Mouse (Mus musculus): ENCODE data around the gene Hist1h2ac. TPM values are rescaled to one million over a fixed set of nuclear protein-coding genes. Genes with fewer than 3 reads are reported as not detected.

The Hist1h2ac gene
- polyA plus RNA-seq, 1 experiment from 2014 or later: 1.1 TPM

DNA sequence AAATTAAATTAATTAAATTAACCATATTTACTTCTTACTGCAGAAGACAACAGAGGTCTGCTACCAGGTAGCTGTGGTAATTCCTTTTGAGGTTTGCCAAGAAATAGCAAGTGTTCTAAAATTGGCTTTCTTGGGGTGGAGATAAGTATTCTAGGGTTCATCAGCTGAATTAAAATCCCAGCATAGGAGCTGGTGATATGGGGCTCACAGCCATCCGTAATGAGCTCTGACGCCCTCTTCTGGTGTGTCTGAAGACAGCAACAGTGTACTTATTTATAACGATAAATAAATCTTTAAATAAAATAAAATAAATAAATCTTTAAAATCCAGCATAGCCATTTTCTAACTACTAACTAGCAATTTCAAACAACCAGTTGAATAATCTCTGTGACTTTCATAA lies 16.0 kb upstream of the Hist1h2ac start:
- Histone ChIP-seq H3K4me1 (replicated peaks) (peaks cover 19% of the 10 kb centered on the region), H3K4me3 (replicated peaks) (no peak overlapping the region), H3K4me2 (no peak overlapping the region), H3K36me3 (no peaks in the 10 kb centered on the region), H3K9ac (replicated peaks) (no peak overlapping the region), H3K27ac (no peak overlapping the region), H3K9me3 (no peaks in the 10 kb centered on the region), H3K27me3 (no peaks in the 10 kb centered on the region)
- no peak for ATAC-seq (ENCODE audit: insufficient number of reproducible peaks, insufficient read depth, low FRiP score, low TSS enrichment, low read depth)
- WGBS: 71% methylated on average over 3 of the region's 3 CpGs

DNA sequence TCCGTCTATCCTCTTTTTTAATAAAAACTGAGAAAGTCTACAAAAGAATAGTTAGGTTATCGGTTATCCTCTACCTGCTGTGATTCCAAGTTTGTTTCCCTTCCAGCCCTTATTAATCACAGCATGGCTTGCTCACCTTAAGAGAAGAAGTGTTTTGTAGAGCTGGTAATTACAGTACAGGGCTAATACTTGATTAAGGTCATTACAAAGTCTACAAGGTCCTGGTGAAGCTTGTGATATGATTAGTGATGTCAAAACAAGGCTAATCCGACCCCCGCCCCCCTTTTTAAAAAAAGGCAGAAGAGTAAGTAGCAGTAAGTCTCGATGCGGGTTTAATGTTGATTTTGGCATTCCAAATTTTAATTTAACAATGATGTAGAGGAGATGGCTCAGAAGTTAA lies 15.2 kb upstream of the Hist1h2ac start:
- no peak overlapping the region for H3K4me3 ChIP-seq (replicated peaks)
- no peaks in the 10 kb centered on the region for H3K27me3 ChIP-seq
- ATAC-seq (ENCODE audit: insufficient number of reproducible peaks, insufficient read depth, low FRiP score, low TSS enrichment, low read depth): no peak
- no peak overlapping the region for H3K9ac ChIP-seq (replicated peaks)
- peak overlapping the region; percentile 89 for H3K27ac ChIP-seq
- WGBS: 77% methylated on average over 6 of the region's 6 CpGs
- H3K4me1 ChIP-seq (replicated peaks): peaks cover 19% of the 10 kb centered on the region
- no peaks in the 10 kb centered on the region for H3K9me3 ChIP-seq
- no peaks in the 10 kb centered on the region for H3K36me3 ChIP-seq
- peak overlapping the region; percentile 37 for H3K4me2 ChIP-seq

DNA sequence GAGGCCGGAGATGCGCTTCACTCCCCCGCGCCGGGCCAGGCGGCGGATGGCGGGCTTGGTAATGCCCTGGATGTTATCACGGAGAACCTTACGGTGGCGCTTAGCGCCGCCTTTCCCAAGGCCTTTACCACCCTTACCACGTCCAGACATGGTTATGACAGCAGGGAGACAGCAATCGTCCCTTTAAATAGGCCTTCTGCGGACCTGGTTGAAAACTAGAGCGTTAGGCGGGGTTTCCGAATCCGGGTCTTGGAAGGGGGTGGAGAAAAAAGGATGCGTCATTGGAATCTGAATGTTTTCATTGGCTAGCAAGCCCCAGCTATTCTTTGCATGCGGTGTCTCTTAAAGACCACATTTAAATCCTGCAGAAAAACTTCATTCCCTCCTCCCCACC lies 14.5 kb upstream of the Hist1h2ac start, which contains the start of gene Hist1h4c:
Gene Hist1h4c, minus strand, starts transcription at position 155 of the 394 bp plus-strand sequence.
- Histone ChIP-seq H3K4me2 (peak within 1 kb of the TSS; percentile 71), H3K4me1 (replicated peaks) (peaks cover 19% of the 10 kb centered on the region), H3K9me3 (no peaks in the 10 kb centered on the region), H3K9ac (replicated peaks) (peak within 1 kb of the TSS; percentile 70), H3K27ac (peak within 1 kb of the TSS; percentile 95), H3K4me3 (replicated peaks) (peak within 1 kb of the TSS; percentile 47), H3K27me3 (no peaks in the 10 kb centered on the region), H3K36me3 (no peaks in the 10 kb centered on the region)
- peak; percentile 96 for ATAC-seq (ENCODE audit: insufficient number of reproducible peaks, insufficient read depth, low FRiP score, low TSS enrichment, low read depth)
- 0% methylated on average over 22 of the region's 22 CpGs for WGBS

DNA sequence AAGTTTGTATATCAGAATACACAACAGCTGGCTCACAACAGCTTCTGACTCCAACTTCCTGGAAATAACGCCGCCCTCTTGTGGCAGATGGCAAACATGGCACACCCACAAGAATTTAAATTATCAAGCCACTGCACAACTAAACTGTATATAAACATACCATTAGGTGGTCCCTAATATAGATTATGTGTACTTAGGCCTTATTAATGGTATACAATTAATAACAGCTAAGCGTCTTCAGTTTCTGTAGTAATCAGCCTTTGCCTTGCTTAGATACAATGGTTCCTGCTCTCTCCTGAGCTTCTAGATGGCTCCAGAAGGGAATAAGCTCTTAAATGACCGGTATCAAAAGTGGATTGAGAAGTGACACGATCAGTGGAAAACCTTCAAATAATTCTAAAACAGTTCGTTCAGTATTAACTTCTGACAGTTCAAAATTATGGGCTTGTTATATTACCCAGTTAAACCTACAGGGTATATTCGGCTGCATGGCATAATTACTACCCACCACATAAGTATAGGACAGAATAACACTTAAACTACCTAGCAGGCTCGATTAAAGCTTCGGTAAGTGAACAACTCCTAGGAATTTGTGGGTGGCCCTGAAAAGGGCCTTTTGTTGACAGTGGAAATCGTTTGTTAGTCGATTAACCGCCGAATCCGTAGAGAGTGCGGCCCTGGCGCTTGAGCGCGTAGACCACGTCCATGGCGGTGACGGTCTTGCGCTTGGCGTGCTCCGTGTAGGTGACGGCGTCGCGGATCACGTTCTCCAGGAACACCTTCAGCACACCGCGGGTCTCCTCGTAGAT lies 13.9 kb upstream of the Hist1h2ac start:
- H3K9me3 ChIP-seq: no peaks in the 10 kb centered on the region
- H3K9ac ChIP-seq (replicated peaks): peak overlapping the region; percentile 70
- H3K4me2 ChIP-seq: peak overlapping the region; percentile 71
- H3K27me3 ChIP-seq: no peaks in the 10 kb centered on the region
- H3K4me1 ChIP-seq (replicated peaks): peaks cover 19% of the 10 kb centered on the region
- peak; percentile 45 for ATAC-seq (ENCODE audit: insufficient number of reproducible peaks, insufficient read depth, low FRiP score, low TSS enrichment, low read depth)
- H3K4me3 ChIP-seq (replicated peaks): peak overlapping the region; percentile 47
- under 1% methylated on average over 27 of the region's 32 CpGs for WGBS
- H3K36me3 ChIP-seq: no peaks in the 10 kb centered on the region
- peak overlapping the region; percentile 95 for H3K27ac ChIP-seq

DNA sequence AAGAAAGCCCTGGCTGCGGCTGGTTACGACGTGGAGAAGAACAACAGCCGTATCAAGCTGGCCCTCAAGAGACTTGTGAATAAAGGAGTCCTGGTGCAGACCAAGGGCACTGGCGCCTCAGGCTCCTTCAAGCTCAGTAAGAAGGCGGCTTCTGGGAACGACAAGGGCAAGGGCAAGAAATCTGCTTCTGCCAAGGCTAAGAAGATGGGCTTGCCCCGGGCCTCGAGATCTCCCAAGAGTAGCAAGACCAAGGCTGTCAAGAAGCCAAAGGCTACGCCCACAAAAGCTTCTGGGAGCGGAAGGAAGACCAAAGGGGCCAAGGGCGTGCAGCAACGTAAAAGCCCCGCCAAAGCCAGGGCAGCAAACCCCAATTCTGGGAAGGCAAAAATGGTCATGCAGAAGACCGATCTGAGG lies 12.3 kb upstream of the Hist1h2ac start:
- 0 out of 2 replicates have a peak overlapping the region, but pooled peaks have one; percentile 1 for H3K4me3 ChIP-seq (replicated peaks)
- peak overlapping the region; percentile 33 for H3K4me2 ChIP-seq
- peak overlapping the region; percentile 82 for H3K27ac ChIP-seq
- no peak for ATAC-seq (ENCODE audit: insufficient number of reproducible peaks, insufficient read depth, low FRiP score, low TSS enrichment, low read depth)
- no peak overlapping the region for H3K9ac ChIP-seq (replicated peaks)
- H3K27me3 ChIP-seq: no peaks in the 10 kb centered on the region
- H3K9me3 ChIP-seq: no peaks in the 10 kb centered on the region
- H3K36me3 ChIP-seq: no peaks in the 10 kb centered on the region
- H3K4me1 ChIP-seq (replicated peaks): peaks cover 19% of the 10 kb centered on the region
- WGBS: 49% methylated on average over 15 of the region's 15 CpGs

DNA sequence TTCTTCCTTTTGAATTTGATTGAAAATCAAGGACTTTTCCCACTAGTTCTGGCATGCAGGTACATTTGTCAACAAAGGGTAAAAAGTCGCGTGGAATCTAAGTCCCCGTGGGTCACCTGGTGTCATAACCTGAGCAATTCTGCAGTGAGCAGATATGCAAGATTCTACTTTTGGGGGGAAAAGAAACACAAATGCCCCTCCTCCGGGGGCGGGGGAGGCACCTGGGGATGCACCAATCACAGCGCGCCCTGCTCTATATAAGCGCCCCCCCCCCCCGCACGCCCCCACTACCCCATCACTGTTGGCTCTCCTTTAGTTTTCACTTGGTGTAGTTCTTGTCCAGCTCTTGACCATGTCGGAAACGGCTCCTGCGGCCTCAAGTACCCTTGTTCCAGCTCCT lies 11.8 kb upstream of the Hist1h2ac start, which contains the start of gene Hist1h1t:
Gene Hist1h1t, plus strand, starts transcription at position 301 of the 400 bp plus-strand sequence.
- Histone ChIP-seq H3K4me1 (replicated peaks) (peaks cover 16% of the 10 kb centered on the region), H3K27me3 (no peaks in the 10 kb centered on the region), H3K9ac (replicated peaks) (no peak within 1 kb of the TSS), H3K4me3 (replicated peaks) (0 out of 2 replicates have a peak within 1 kb of the TSS, but pooled peaks have one; percentile 1), H3K27ac (peak within 1 kb of the TSS; percentile 82), H3K9me3 (no peaks in the 10 kb centered on the region), H3K36me3 (no peaks in the 10 kb centered on the region), H3K4me2 (peak within 1 kb of the TSS; percentile 33)
- WGBS: 58% methylated on average over 9 of the region's 13 CpGs
- no peak for ATAC-seq (ENCODE audit: insufficient number of reproducible peaks, insufficient read depth, low FRiP score, low TSS enrichment, low read depth)

DNA sequence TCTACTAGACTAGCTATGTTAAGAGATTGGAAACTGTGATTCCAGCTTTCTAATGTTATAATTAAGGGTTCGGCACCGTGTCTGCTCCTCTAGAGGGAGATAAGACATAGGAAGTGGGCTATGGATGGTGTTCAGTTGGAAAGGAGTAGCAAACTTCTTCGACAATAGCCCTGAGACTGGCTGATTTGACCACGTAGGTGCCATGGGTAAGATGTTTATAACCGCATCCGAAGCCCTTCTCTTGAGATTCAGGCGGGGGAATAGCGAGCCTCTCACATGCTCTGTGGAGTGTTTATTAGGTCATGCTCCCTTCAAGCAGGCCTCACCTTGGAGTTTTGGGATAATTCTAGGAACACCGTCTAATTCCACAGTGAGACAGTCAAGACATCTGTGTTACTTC lies 11.2 kb upstream of the Hist1h2ac start:
- WGBS: 94% methylated on average over 9 of the region's 9 CpGs
- H3K4me3 ChIP-seq (replicated peaks): no peak overlapping the region
- H3K4me1 ChIP-seq (replicated peaks): peaks cover 16% of the 10 kb centered on the region

DNA sequence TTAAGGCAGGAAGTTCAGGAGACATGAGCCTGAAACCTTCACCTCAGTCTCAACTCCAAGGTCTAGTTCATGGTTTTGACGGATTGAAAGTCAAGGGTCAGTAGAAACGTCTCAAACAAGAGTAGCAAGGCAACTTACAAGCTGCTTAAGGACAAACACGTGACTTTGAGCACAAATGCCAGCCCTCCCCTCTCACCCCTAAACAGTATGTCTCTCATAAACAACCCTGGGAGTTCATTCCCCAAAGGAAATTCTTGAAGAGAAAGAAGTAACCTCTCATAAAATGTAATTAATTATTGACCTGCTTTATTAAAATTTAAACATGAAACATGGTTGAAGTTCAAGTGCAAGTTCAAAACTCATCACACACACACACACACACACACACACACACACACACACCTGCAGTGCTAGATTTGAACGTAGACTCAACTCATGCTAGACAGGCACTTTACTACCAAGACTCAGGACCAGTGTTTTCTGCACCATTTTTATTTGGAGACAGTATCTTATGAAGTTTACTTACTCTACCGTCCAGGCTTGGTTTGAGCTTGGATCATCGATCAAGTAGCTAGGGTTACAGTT lies 10.2 kb upstream of the Hist1h2ac start:
- Histone ChIP-seq H3K36me3 (no peaks in the 10 kb centered on the region), H3K9me3 (no peaks in the 10 kb centered on the region), H3K4me1 (replicated peaks) (peaks cover 13% of the 10 kb centered on the region), H3K4me3 (replicated peaks) (no peak overlapping the region), H3K27ac (no peak overlapping the region), H3K9ac (replicated peaks) (no peak overlapping the region), H3K4me2 (no peak overlapping the region), H3K27me3 (no peaks in the 10 kb centered on the region)
- no peak for ATAC-seq (ENCODE audit: insufficient number of reproducible peaks, insufficient read depth, low FRiP score, low TSS enrichment, low read depth)
- WGBS: 77% methylated on average over 6 of the region's 6 CpGs

More for the DNA sequence above, 11.2 kb upstream of the Hist1h2ac start:
- Histone ChIP-seq H3K9ac (replicated peaks) (no peak overlapping the region), H3K4me2 (no peak overlapping the region), H3K27ac (no peak overlapping the region), H3K9me3 (no peaks in the 10 kb centered on the region), H3K36me3 (no peaks in the 10 kb centered on the region), H3K27me3 (no peaks in the 10 kb centered on the region)
- no peak for ATAC-seq (ENCODE audit: insufficient number of reproducible peaks, insufficient read depth, low FRiP score, low TSS enrichment, low read depth)

DNA sequence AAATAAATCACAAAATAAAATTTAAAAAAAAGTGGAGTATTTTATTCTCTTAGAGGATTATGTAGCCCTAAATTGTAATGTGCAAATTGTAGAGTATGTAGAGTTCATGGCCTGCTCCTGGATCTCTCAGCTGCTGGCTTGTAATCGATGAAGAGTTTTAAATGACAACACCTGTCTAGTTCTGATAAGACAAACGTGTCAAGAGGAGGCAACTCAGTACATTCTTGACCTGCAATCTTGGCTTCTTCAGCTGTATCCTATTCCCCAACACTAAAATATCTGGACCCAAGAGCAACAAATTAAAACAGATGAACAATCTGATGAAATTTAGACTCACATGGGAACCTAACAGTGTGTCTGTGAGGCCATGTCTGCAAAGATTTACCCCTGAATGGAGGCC lies 5.7 kb upstream of the Hist1h2ac start:
- no peak overlapping the region for H3K4me2 ChIP-seq
- H3K9me3 ChIP-seq: no peaks in the 10 kb centered on the region
- H3K27me3 ChIP-seq: no peaks in the 10 kb centered on the region
- ATAC-seq (ENCODE audit: insufficient number of reproducible peaks, insufficient read depth, low FRiP score, low TSS enrichment, low read depth): no peak
- no peak overlapping the region for H3K4me3 ChIP-seq (replicated peaks)
- no peak overlapping the region for H3K9ac ChIP-seq (replicated peaks)
- no peak overlapping the region for H3K27ac ChIP-seq
- H3K4me1 ChIP-seq (replicated peaks): peaks cover 8% of the 10 kb centered on the region; the same call in 1 of the 2 replicates
- 75% methylated on average over 2 of the region's 2 CpGs for WGBS
- H3K36me3 ChIP-seq: no peaks in the 10 kb centered on the region

DNA sequence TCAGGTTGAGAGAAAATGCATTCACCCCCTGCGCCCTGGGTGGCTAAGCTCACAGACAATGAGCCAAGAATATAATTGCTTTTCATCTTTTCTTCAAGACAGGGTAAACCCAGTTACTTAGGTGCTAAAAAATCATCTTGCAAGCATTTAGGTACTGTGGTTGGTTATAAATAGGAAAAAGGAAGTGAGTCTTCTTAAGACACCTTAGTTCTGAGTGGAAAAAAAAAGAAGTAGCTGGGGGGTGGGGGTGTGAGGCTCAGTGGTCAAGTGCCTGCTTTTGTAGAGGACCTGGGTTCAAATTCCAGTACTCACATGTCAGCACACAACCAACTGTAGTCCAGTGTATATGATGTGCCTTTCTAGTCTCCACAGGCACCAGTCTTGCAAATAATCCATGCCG lies 5.2 kb upstream of the Hist1h2ac start:
- no peak for ATAC-seq (ENCODE audit: insufficient number of reproducible peaks, insufficient read depth, low FRiP score, low TSS enrichment, low read depth)
- Histone ChIP-seq H3K4me3 (replicated peaks) (no peak overlapping the region), H3K9ac (replicated peaks) (no peak overlapping the region), H3K4me1 (replicated peaks) (peaks cover 8% of the 10 kb centered on the region; the same call in 1 of the 2 replicates), H3K27ac (no peak overlapping the region), H3K27me3 (no peaks in the 10 kb centered on the region), H3K36me3 (no peaks in the 10 kb centered on the region), H3K9me3 (no peaks in the 10 kb centered on the region), H3K4me2 (no peak overlapping the region)
- 95% methylated on average over 2 of the region's 2 CpGs for WGBS

DNA sequence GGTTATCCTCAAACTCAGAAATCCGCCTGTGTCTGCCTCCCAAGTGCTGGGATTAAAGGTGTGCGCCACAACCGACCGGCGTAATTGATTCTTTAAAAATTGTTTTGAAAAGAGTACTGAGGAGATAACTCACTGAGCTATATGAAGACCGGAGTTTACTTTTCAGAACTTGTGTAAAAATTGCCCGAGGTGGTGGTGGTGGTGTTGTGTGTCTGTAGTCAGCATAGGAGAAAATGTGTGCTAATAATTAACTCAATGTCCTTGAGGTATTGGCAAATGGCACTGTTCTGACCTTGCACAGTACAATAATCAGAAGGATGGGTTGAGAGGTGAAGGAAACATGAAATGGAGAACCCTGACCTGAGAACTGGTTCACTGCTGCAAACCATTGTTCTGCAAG lies 4.2 kb upstream of the Hist1h2ac start:
- Histone ChIP-seq H3K27me3 (no peaks in the 10 kb centered on the region), H3K9ac (replicated peaks) (no peak overlapping the region), H3K9me3 (no peaks in the 10 kb centered on the region), H3K36me3 (no peaks in the 10 kb centered on the region), H3K27ac (no peak overlapping the region), H3K4me2 (no peak overlapping the region), H3K4me3 (replicated peaks) (no peak overlapping the region), H3K4me1 (replicated peaks) (peaks cover 10% of the 10 kb centered on the region; the same call in 1 of the 2 replicates)
- no peak for ATAC-seq (ENCODE audit: insufficient number of reproducible peaks, insufficient read depth, low FRiP score, low TSS enrichment, low read depth)
- whole genome bisulfite sequencing: 94% methylated on average over 7 of the region's 7 CpGs

Data from limb, embryonic 12.5 days (tissue).